Mouse (Mus musculus) heart, postnatal 0 days (tissue): ENCODE data around the gene Cntnap5a. TPM values are rescaled to one million over a fixed set of nuclear protein-coding genes. Genes with fewer than 3 reads are reported as not detected.
A peak's percentile ranks its signal among the peaks of the same experiment; 100 is the strongest.

Experiments
- ATAC-seq: fragments of 200-750 bp; cut with Nextera tagmentation; 2 replicates; pipeline ENCODE4 v1.8.0; 2017; ENCODE audit warnings: low read depth, moderate number of reproducible peaks, moderate library complexity; ENCODE audit not compliant: insufficient read depth
- DNase-seq: peaks from one replicate; pipeline ENCODE4 v3.0.0-alpha.2; 2016; ENCODE audit warnings: low spot score
- H3K27ac ChIP-seq: fragments of 300-500 bp; sonication (generic); 2 replicates; pipeline ENCODE4 v1.5.1; 2014; ENCODE audit warnings: low read depth, mild to moderate bottlenecking
- H3K27me3 ChIP-seq: fragments of 300-500 bp; sonication (generic); 2 replicates; pipeline ENCODE4 v1.6.1; 2014; ENCODE audit warnings: low read length, mixed read lengths; ENCODE audit not compliant: control insufficient read depth, insufficient read depth
- H3K36me3 ChIP-seq: fragments of 300-500 bp; sonication (generic); replicated peaks from 2 replicates; pipeline ENCODE4 v1.6.1; 2014; ENCODE audit warnings: low read length, mixed read lengths; ENCODE audit not compliant: control insufficient read depth, insufficient read depth
- H3K4me1 ChIP-seq: fragments of 300-500 bp; sonication (generic); 2 replicates; pipeline ENCODE4 v1.6.1; 2014; ENCODE audit warnings: antibody characterized with exemption; ENCODE audit not compliant: control insufficient read depth, insufficient read depth
- H3K4me2 ChIP-seq: fragments of 300-500 bp; sonication (generic); 2 replicates; pipeline ENCODE4 v1.6.1; 2014; ENCODE audit warnings: low read depth, mild to moderate bottlenecking, low read length, moderate library complexity
- H3K4me3 ChIP-seq: fragments of 300-500 bp; sonication (generic); 2 replicates; pipeline ENCODE4 v1.5.1; 2014; ENCODE audit warnings: low read depth, low read length
- H3K9ac ChIP-seq: fragments of 300-500 bp; sonication (generic); replicated peaks from 2 replicates; pipeline ENCODE4 v1.6.1; 2014; ENCODE audit warnings: low read depth, low read length, mixed read lengths
- H3K9me3 ChIP-seq: fragments of 300-500 bp; sonication (generic); replicated peaks from 2 replicates; pipeline ENCODE4 v1.6.1; 2016; ENCODE audit warnings: low read length; ENCODE audit not compliant: control insufficient read depth
- CTCF ChIP-seq: IDR thresholded peaks from 2 replicates; pipeline ENCODE4 v1.5.1; 2016; ENCODE audit warnings: antibody characterized with exemption, control low read depth, low read depth
- EP300 ChIP-seq: IDR thresholded peaks from 2 replicates; pipeline ENCODE4 v1.6.1; 2016; ENCODE audit warnings: antibody characterized with exemption, low read depth
- WGBS: fragments of 180-500 bp; shearing (Covaris S2); extraction: QIAGEN DNeasy Blood & Tissue Kit; methylation state at CpG from one replicate; pipeline ENCODE4 v1.1.7; 2014; 5-methylcytosine and 5-hydroxymethylcytosine counted together
- polyA plus RNA-seq: library from polyadenylated mRNA; unstranded; fragments of >200 nt; fragmentation: Nextera tagmentation; extraction: Ambion mirVana; gene quantifications from 2 replicates; pipeline ENCODE4 v1.2.1, GENCODE M21; 2015
- total RNA-seq: library from RNA; depleted of rRNA; stranded (reverse); fragments of >200 nt; gene quantifications from 2 replicates; pipeline ENCODE4 v1.2.3, GENCODE M21; 2014; ENCODE audit warnings: low replicate concordance; rRNA removed

Gene Cntnap5a
- total RNA-seq (not detected in 2 replicates), polyA plus RNA-seq (not detected in 2 replicates)

DNA sequence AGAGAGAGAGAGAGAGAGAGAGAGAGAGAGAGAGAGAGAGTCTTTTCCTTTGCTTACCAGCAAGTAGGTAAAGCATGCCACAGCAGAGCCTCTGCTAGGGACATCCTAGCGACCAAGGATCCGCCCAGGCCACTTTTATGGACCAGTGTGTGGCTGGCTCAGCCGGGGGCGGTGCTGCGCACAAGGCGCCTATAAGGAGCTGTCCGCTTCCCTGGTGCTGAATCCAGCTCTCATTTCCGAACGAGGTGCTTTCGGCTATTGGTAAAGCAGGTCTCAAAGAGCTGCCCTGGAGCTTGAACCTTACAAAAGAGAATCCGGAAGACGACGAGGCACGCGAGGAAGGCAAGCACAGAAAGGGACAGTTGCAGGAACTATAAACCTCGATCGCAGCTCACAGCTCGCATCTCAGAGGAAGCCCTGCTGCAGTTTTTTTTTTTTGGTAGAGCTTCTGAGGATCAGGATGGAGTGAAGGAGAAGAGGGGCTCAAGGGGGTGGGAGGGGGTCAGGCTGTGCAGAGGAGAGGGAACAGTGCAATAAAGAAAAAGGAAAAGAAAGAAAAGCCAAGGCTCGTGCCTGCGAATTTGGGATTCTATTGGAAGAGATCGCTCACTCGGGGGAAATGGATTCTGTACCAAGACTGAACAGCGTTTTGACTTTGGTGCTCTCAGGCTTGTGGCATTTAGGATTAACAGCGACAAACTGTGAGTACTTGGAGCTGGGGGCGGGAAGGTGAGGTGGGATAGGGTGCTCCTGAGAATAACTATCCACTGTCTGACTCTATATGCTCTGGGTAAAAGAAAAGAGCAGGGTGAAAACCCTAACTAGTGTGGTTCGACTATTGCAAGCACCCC lies at the start of gene Cntnap5a:
Gene Cntnap5a, plus strand, starts transcription at position 239 of the 851 bp plus-strand sequence.
- H3K4me2 ChIP-seq: no peak within 1 kb of the TSS
- WGBS: 12% methylated on average over 26 of the region's 26 CpGs
- ATAC-seq (peak; percentile 57; the same call in 1 of the 2 replicates), DNase-seq (peak; percentile 8)
- H3K36me3 ChIP-seq: no peaks in the 10 kb centered on the region
- no peaks in the 10 kb centered on the region for H3K4me1 ChIP-seq
- no peak for TF ChIP-seq EP300
- peak; percentile 11; the same call in 1 of the 2 replicates for TF ChIP-seq CTCF
- H3K4me3 ChIP-seq: no peak within 1 kb of the TSS
- H3K9me3 ChIP-seq: no peaks in the 10 kb centered on the region
- no peak within 1 kb of the TSS for H3K9ac ChIP-seq
- no peaks in the 10 kb centered on the region for H3K27me3 ChIP-seq
- no peak within 1 kb of the TSS for H3K27ac ChIP-seq

GRCm38 (mm10) chr1:115646921-115647320 lies 37.6 kb upstream of the Cntnap5a start:
- ATAC-seq: no peak
- TF ChIP-seq EP300 (no peak), CTCF (no peak)

GRCm38 (mm10) chr1:115658343-115659064 lies 26.1 kb upstream of the Cntnap5a start:
- no peaks in the 10 kb centered on the region for H3K9me3 ChIP-seq
- H3K27ac ChIP-seq: no peak overlapping the region
- DNase-seq (peak; percentile 18), ATAC-seq (peak; percentile 17; the same call in 1 of the 2 replicates)
- no peaks in the 10 kb centered on the region for H3K27me3 ChIP-seq
- H3K4me2 ChIP-seq: no peak overlapping the region
- TF ChIP-seq CTCF (no peak), EP300 (no peak)
- WGBS: 46% methylated on average over 5 of the region's 5 CpGs
- H3K4me1 ChIP-seq: no peaks in the 10 kb centered on the region
- H3K4me3 ChIP-seq: no peak overlapping the region
- no peaks in the 10 kb centered on the region for H3K36me3 ChIP-seq
- H3K9ac ChIP-seq: no peak overlapping the region

More at GRCm38 (mm10) chr1:115646921-115647320, 37.6 kb upstream of the Cntnap5a start:
- Histone ChIP-seq H3K36me3 (no peaks in the 10 kb centered on the region), H3K9ac (no peak overlapping the region), H3K4me1 (no peaks in the 10 kb centered on the region), H3K9me3 (no peaks in the 10 kb centered on the region), H3K4me2 (no peak overlapping the region), H3K27me3 (no peaks in the 10 kb centered on the region), H3K4me3 (no peak overlapping the region), H3K27ac (no peak overlapping the region)
- 57% methylated on average over 2 of the region's 2 CpGs for whole genome bisulfite sequencing
- no peak for DNase-seq

- DNase-seq (no peak), ATAC-seq (no peak)
- TF ChIP-seq CTCF (peak; percentile 31; the same call in 1 of the 2 replicates), EP300 (no peak)
- Histone ChIP-seq H3K27ac (no peak overlapping the region), H3K9ac (no peak overlapping the region), H3K4me2 (no peak overlapping the region), H3K4me3 (no peak overlapping the region), H3K4me1 (no peaks in the 10 kb centered on the region), H3K9me3 (no peaks in the 10 kb centered on the region), H3K36me3 (no peaks in the 10 kb centered on the region), H3K27me3 (no peaks in the 10 kb centered on the region)
- WGBS: 5% methylated on average over 2 of the region's 2 CpGs
Observed at GRCm38 (mm10) chr1:115686494-115686893, 1.9 kb downstream of the Cntnap5a start.

DNA sequence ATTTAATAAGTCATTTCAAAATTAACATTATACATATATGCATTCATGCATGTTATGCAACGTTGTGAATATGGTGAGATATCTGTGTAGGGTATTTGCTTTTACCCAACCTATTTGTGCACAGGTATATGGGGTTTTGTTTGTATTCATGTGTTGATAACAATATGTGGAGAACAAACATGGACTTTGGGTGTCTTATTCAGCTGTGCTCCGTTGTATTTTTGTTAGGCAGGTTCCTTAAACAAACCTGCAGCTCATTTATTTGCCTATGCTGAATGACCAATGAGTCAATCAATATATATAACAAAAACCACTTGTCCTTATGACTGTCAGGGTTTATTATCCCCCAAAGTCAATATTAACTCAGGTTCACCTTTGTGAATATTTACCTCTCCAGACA lies 15.2 kb downstream of the Cntnap5a start:
- no peaks in the 10 kb centered on the region for H3K27me3 ChIP-seq
- no peak overlapping the region for H3K9ac ChIP-seq
- H3K4me2 ChIP-seq: no peak overlapping the region
- DNase-seq: no peak
- TF ChIP-seq EP300 (no peak), CTCF (no peak)
- H3K27ac ChIP-seq: no peak overlapping the region
- no peaks in the 10 kb centered on the region for H3K4me1 ChIP-seq
- 50% methylated on average over 2 of the region's 2 CpGs for WGBS
- no peaks in the 10 kb centered on the region for H3K36me3 ChIP-seq
- ATAC-seq: no peak
- no peak overlapping the region for H3K4me3 ChIP-seq
- no peaks in the 10 kb centered on the region for H3K9me3 ChIP-seq
